In genomic region chr19:14777709-14778108, GRCm38 (mm10) we compare ENCODE assay signal across 11 mouse cellular contexts.
A peak's percentile ranks its signal among the peaks of the same experiment; 100 is the strongest.
DNase-seq lines count a peak whose midpoint lies in the region; ATAC-seq and TF ChIP-seq lines count a peak whose summit lies in the region.
"Had no signal": no experiment of that assay in that cellular context is flagged by ENCODE, and none has a peak within 500 bp of the region (broad histone marks: within the 10 kb centered on the region; RNA-seq: fewer than 3 reads in every experiment).

No protein-coding gene starts in this region.

- no peak for ATAC-seq in limb, embryonic 12.5 days (ENCODE audit: insufficient number of reproducible peaks, insufficient read depth, low FRiP score, low TSS enrichment, low read depth)
- ATAC-seq: lung, postnatal 0 days had no signal

- no peak overlapping the region for H3K9ac ChIP-seq in limb, embryonic 12.5 days (replicated peaks)

- peak overlapping the region; percentile 42 for H3K4me2 ChIP-seq in limb, embryonic 12.5 days

- no peak overlapping the region for H3K27ac ChIP-seq in testis, adult 2 months (ENCODE audit: control insufficient read depth, insufficient read depth, low read depth, low read length)
- no peak overlapping the region for H3K27ac ChIP-seq in limb, embryonic 12.5 days

- TF ChIP-seq CTCF in testis, adult 2 months (IDR thresholded peaks at IDR 0.05; ENCODE audit: control insufficient read depth, insufficient read depth, insufficient replicate concordance, low read depth, low read length), result no peak

- DNase-seq in cerebellum, postnatal 14 days, result peak; percentile 21 to 52
- no peak for DNase-seq in cerebellum, adult 18-20 months
- no peak for DNase-seq in testis, postnatal 10 days (ENCODE audit: low spot score)
- DNase-seq in left cerebral cortex, adult 8-10 months (ENCODE audit: low spot score in 2 of 2), result no peak
- no peak for DNase-seq in thymus, postnatal 0 days (ENCODE audit: low spot score)
- DNase-seq in layer of hippocampus, adult 8-10 months (ENCODE audit: low spot score in 2 of 2), result no peak
- DNase-seq: heart, adult 18-20 months; liver had no signal

- no peaks in the 10 kb centered on the region for H3K36me3 ChIP-seq in testis, adult 2 months (ENCODE audit: control insufficient read depth, insufficient read depth, low read length)
- H3K36me3 ChIP-seq in limb, embryonic 12.5 days, result no peaks in the 10 kb centered on the region

- TF ChIP-seq POLR2A in testis, adult 2 months (IDR thresholded peaks at IDR 0.05; ENCODE audit: control insufficient read depth, low read depth, low read length), result no peak

- peaks cover 4% of the 10 kb centered on the region; the same call in 1 of the 2 replicates for H3K9me3 ChIP-seq in limb, embryonic 12.5 days

- H3K4me1 ChIP-seq in testis, adult 2 months (ENCODE audit: control insufficient read depth, insufficient read depth, low read length), result peaks cover 5% of the 10 kb centered on the region
- H3K4me1 ChIP-seq in limb, embryonic 12.5 days (replicated peaks), result 0 out of 2 replicates have a peak, but pooled peaks cover 4% of the 10 kb centered on the region

- 19% methylated on average over 7 of the region's 7 CpGs for WGBS in limb, embryonic 12.5 days

- H3K4me3 ChIP-seq in testis, adult 2 months (ENCODE audit: control insufficient read depth, low read depth, low read length), result peak overlapping the region; percentile 48
- no peak overlapping the region for H3K4me3 ChIP-seq in limb, embryonic 12.5 days (replicated peaks)

- H3K27me3 ChIP-seq in testis, adult 2 months (ENCODE audit: control insufficient read depth, insufficient read depth, low read length), result no peaks in the 10 kb centered on the region
- H3K27me3 ChIP-seq in limb, embryonic 12.5 days, result peaks cover 4% of the 10 kb centered on the region; the same call in 1 of the 2 replicates

Comparison
In these comparisons a context has a peak if more than half of its experiments do, and no peak if none do; other contexts are left out.
1. DNase-seq: peak in cerebellum, postnatal 14 days (2 of 2); none in cerebellum, adult 18-20 months (0 of 2), testis, postnatal 10 days (single experiment), left cerebral cortex, adult 8-10 months (0 of 2), thymus, postnatal 0 days (single experiment) and layer of hippocampus, adult 8-10 months (0 of 2).